Mouse (Mus musculus) heart, postnatal 4 days (tissue): ENCODE data around the gene Fbln1. TPM values are rescaled to one million over a fixed set of nuclear protein-coding genes. Genes with fewer than 3 reads are reported as not detected.

Experiments used
- total RNA-seq, 2 experiments: library from RNA; stranded (reverse); gene quantifications; 2 replicates each; pipeline ENCODE4 v1.2.3; 2021

The Fbln1 gene
- total RNA-seq, 2 experiments from 2014 or later: 69.2 to 71.4 TPM

Other genes with a start within 250 kb of the Fbln1 start
- gene 5031439G07Rik, start 217.4 kb upstream of the Fbln1 start, total RNA-seq: 10 to 100 TPM; 22.2 to 23.8 TPM
- gene Upk3a, start 188.8 kb upstream of the Fbln1 start, total RNA-seq: not detected
- 10 to 100 TPM; 14.6 to 14.9 TPM for gene Fam118a, start 177.0 kb upstream of the Fbln1 start, total RNA-seq
- gene Smc1b, start 74.0 kb upstream of the Fbln1 start, total RNA-seq: under 1 TPM; 0.11 to 0.12 TPM
- not detected for gene Ribc2, start 73.9 kb upstream of the Fbln1 start, total RNA-seq
- 100 to 1,000 TPM; 119 to 127 TPM for gene Atxn10, start 130.3 kb downstream of the Fbln1 start, total RNA-seq